Mouse (Mus musculus) ES-Bruce4 (cell line): Measurements from ENCODE around the gene Susd2. TPM values are rescaled to one million over a fixed set of nuclear protein-coding genes. Genes with fewer than 3 reads are reported as not detected.

Source experiments
- H3K27ac ChIP-seq: 2 replicates; pipeline ENCODE4 v1.5.1; 2012; ENCODE audit warnings: low read length, inconsistent platforms; ENCODE audit not compliant: insufficient read depth
- H3K27me3 ChIP-seq: 2 replicates; pipeline ENCODE4 v1.6.1; 2012; ENCODE audit warnings: mild to moderate bottlenecking, low read length, inconsistent platforms; ENCODE audit not compliant: control insufficient read depth, poor library complexity, insufficient read depth, severe bottlenecking
- H3K36me3 ChIP-seq: 2 replicates; pipeline ENCODE4 v1.6.1; 2012; ENCODE audit warnings: inconsistent platforms, mild to moderate bottlenecking, low read length, moderate library complexity; ENCODE audit not compliant: control insufficient read depth, poor library complexity, insufficient read depth, severe bottlenecking
- H3K4me1 ChIP-seq: one replicate; pipeline ENCODE4 v1.8.1; 2011; ENCODE audit warnings: low read length; ENCODE audit not compliant: control insufficient read depth, insufficient read depth
- H3K4me3 ChIP-seq: 2 replicates; pipeline ENCODE4 v1.5.1; 2011; ENCODE audit warnings: low read depth, mild to moderate bottlenecking, low read length
- H3K9ac ChIP-seq: 2 replicates; pipeline ENCODE4 v1.6.1; 2012; ENCODE audit warnings: low read depth, mild to moderate bottlenecking, inconsistent platforms; ENCODE audit not compliant: poor library complexity, severe bottlenecking
- H3K9me3 ChIP-seq: replicated peaks from 2 replicates; pipeline ENCODE4 v1.6.1; 2012; ENCODE audit warnings: mild to moderate bottlenecking, low read length, inconsistent platforms; ENCODE audit not compliant: control insufficient read depth, poor library complexity, insufficient read depth, severe bottlenecking
- CTCF ChIP-seq: IDR thresholded peaks from one replicate; pipeline ENCODE4 v1.8.1; 2011; ENCODE audit warnings: low read depth, low read length
- EP300 ChIP-seq: IDR thresholded peaks from 2 replicates; pipeline ENCODE4 v1.6.1; 2011; ENCODE audit warnings: low read depth, low read length; ENCODE audit not compliant: insufficient read depth
- POLR2A ChIP-seq: IDR thresholded peaks from one replicate; pipeline ENCODE4 v1.8.1; 2011; ENCODE audit warnings: low read length; ENCODE audit not compliant: insufficient read depth
- polyA plus RNA-seq: library from polyadenylated mRNA; stranded (reverse); fragments of >200 nt; gene quantifications from 2 replicates; pipeline ENCODE4 v1.2.4, GENCODE M21; 2011; ENCODE audit warnings: low read depth; ENCODE audit not compliant: missing spikeins, insufficient read depth, insufficient read length

Susd2 gene
- polyA plus RNA-seq, 1 experiment = 11.1 TPM

DNA sequence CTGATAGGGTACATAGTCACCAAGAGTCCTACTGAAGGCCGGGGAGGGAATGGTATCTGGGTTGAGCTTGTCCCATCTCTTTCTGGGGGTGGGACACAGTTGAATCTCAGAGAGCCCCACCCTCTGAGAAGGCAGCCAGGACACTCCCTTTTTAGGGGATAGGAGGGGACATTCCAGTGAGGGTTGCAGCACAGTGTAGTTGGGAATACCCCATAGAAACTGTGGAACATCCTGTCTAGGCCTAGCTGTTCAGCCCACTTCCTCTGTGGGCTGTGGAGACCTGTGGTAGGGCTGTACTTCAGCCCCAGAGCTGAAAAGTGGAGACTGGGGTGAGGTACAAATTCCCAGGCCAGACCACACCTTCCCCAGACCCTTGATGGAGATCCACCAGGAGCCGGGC lies 917 bp downstream of the Susd2 start:
- peak overlapping the region; percentile 55; the same call in 1 of the 2 replicates for H3K27ac ChIP-seq
- H3K27me3 ChIP-seq = no peaks in the 10 kb centered on the region
- TF ChIP-seq CTCF = no peak
- no peak for TF ChIP-seq POLR2A
- no peak for TF ChIP-seq EP300
- H3K9ac ChIP-seq = peak overlapping the region; percentile 39
- H3K9me3 ChIP-seq = no peaks in the 10 kb centered on the region
- H3K4me3 ChIP-seq = peak overlapping the region; percentile 61
- no peaks in the 10 kb centered on the region for H3K36me3 ChIP-seq
- peaks cover 18% of the 10 kb centered on the region for H3K4me1 ChIP-seq

DNA sequence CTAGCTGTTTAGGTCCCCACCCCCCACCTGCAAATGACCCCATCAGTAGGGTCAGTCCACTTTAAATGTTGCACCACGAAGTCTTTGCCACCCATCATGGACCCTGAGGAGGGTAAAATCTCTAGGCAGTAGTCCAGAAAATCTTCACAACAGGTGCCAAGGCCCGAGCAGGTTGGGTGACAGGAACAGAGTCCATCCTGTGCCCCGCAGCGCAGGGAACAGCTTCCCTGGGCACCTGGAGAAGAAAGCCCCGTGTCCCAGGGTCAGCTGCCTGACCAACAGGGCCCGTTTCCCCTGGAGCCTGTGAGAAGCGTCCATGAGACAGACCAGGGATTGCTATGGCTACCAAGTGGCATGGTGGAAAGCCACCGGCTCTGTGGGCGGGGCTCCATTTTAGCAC lies 1.4 kb downstream of the Susd2 start:
- Histone ChIP-seq H3K4me1 (peaks cover 15% of the 10 kb centered on the region), H3K4me3 (peak overlapping the region; percentile 5; the same call in 1 of the 2 replicates), H3K9me3 (no peaks in the 10 kb centered on the region), H3K36me3 (no peaks in the 10 kb centered on the region), H3K9ac (no peak overlapping the region), H3K27ac (no peak overlapping the region), H3K27me3 (no peaks in the 10 kb centered on the region)
- TF ChIP-seq POLR2A = no peak
- TF ChIP-seq CTCF = no peak
- no peak for TF ChIP-seq EP300

DNA sequence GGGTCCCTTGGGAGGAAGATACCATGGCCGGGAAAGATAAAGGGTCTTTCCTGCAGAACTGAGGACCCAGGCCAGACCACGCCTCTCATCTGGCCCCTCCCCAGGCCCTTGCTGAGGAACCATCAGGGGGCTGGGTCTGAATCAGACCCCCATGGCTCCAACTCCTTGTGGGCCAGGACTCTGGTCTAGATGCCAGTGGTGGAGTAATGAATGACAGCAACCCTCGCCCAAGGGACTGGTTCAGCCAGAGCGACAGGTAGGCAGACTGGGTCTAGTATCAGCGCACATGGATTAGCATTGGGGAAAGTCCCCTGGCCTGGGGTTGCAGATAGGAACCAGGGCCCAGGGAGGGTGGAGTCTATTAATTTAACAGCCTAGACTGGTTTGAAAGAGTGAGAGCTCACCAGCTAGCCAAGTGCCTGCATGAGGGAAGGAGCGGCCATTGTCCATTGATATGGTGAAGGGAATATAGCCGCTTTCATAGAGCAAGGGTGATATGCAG lies 2.0 kb downstream of the Susd2 start:
- H3K9ac ChIP-seq = no peak overlapping the region
- peaks cover 16% of the 10 kb centered on the region for H3K4me1 ChIP-seq
- no peak overlapping the region for H3K27ac ChIP-seq
- TF ChIP-seq EP300 (no peak), POLR2A (no peak), CTCF (no peak)
- no peaks in the 10 kb centered on the region for H3K9me3 ChIP-seq
- no peaks in the 10 kb centered on the region for H3K27me3 ChIP-seq
- H3K36me3 ChIP-seq = no peaks in the 10 kb centered on the region
- H3K4me3 ChIP-seq = no peak overlapping the region

DNA sequence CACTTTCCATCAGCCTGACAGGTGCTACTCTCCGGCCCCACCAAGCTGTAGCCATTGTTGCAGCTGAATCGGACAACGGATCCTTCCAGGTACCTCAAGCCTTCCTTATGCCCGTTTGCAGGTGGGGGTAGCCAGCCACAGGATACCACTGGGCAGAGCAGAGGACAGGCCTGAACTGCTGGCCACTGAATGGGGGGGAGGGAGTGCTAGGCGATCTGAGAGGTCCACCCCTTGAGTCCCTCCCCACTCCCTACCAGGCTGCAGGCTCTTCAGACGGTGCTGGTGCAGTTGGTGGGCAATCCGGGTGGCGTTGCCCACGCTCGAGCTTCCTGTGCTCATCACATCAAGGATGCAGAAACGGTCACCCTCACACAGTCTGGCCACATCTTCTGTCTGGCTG lies 6.1 kb downstream of the Susd2 start:
- Histone ChIP-seq H3K27me3 (no peaks in the 10 kb centered on the region), H3K4me1 (peaks cover 10% of the 10 kb centered on the region), H3K9ac (no peak overlapping the region), H3K4me3 (no peak overlapping the region), H3K9me3 (no peaks in the 10 kb centered on the region), H3K27ac (no peak overlapping the region), H3K36me3 (no peaks in the 10 kb centered on the region)
- no peak for TF ChIP-seq CTCF
- TF ChIP-seq POLR2A = no peak
- no peak for TF ChIP-seq EP300

DNA sequence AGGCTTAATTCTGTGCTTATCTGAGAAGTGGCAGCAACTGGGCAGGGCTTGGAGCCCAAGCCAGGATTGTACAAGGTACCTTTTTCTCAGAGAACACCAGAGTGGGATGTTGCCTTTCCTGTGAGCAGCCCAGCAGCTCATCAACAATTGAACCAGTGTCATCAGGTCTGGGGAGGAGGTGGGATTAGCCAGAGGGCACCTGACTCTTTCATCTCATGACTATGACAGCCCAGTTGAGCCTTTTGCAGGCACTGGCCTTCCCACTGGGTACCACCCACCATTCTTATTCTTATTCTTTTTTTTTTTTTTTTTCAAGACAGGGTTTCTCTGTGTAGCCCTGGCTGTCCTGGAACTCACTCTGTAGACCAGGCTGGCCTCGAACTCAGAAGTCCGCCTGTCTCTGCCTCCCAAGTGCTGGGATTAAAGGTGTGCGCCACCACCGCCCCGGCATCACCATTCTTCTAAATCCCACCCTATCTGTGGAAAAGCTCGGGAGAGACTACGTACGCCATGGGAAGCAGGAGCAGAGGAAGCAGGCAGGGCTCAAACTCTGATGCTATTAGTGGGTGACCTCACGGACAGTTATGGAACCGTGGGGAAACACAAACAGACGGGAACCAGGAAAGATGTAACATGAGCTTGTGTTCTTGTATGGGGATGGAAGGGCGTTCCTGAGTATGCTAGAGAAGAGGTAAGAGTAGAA lies 7.6 kb downstream of the Susd2 start:
- Histone ChIP-seq H3K9ac (no peak overlapping the region), H3K9me3 (no peaks in the 10 kb centered on the region), H3K4me3 (no peak overlapping the region), H3K27me3 (no peaks in the 10 kb centered on the region), H3K27ac (peak overlapping the region; percentile 92), H3K36me3 (no peaks in the 10 kb centered on the region), H3K4me1 (peaks cover 4% of the 10 kb centered on the region)
- TF ChIP-seq CTCF (no peak), EP300 (peak; percentile 82)

DNA sequence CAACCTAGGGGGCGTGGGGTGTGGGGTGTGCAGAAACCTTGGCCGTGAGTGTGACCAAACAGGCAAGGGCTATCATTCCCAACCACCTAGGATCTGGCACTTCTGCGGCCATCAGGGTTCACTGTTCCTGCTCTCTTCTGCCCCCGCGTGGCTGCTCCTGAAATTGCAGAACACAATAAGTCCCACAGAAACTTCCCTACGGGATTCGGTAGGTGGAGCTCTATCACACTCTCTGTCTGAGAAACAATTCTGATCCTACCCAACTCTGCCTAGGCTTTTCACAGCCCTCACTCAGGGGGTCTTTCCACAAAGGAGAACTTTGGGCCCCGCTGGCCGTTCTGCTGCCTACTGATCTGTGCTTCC lies 8.1 kb downstream of the Susd2 start:
- Histone ChIP-seq H3K4me1 (peaks cover 4% of the 10 kb centered on the region), H3K27ac (peak overlapping the region; percentile 92), H3K9me3 (no peaks in the 10 kb centered on the region), H3K9ac (no peak overlapping the region), H3K27me3 (no peaks in the 10 kb centered on the region), H3K36me3 (no peaks in the 10 kb centered on the region), H3K4me3 (peak overlapping the region; percentile 21; the same call in 1 of the 2 replicates)
- TF ChIP-seq CTCF = peak; percentile 97
- no peak for TF ChIP-seq POLR2A
